Mouse (Mus musculus) cortical plate, adult 2 months (tissue): ENCODE results near the gene Pex11a. TPM values are rescaled to one million over a fixed set of nuclear protein-coding genes. Genes with fewer than 3 reads are reported as not detected.

Source experiments
- H3K27ac ChIP-seq: fragments of 200-500 bp; 2 replicates; pipeline ENCODE4 v1.5.1; 2012; ENCODE audit warnings: low read length, control low read depth, inconsistent platforms; ENCODE audit not compliant: insufficient read depth
- H3K4me1 ChIP-seq: fragments of 200-500 bp; 2 replicates; pipeline ENCODE4 v1.6.1; 2011; ENCODE audit warnings: low read length; ENCODE audit not compliant: control insufficient read depth, insufficient read depth
- H3K4me3 ChIP-seq: fragments of 200-500 bp; 2 replicates; pipeline ENCODE4 v1.5.1; 2011; ENCODE audit warnings: mild to moderate bottlenecking, low read length, control low read depth; ENCODE audit not compliant: insufficient read depth
- CTCF ChIP-seq: fragments of 200-500 bp; IDR thresholded peaks from 2 replicates; pipeline ENCODE4 v1.5.1; 2011; ENCODE audit warnings: mild to moderate bottlenecking, control low read depth, low read length; ENCODE audit not compliant: insufficient read depth; ENCODE audit errors: extremely low read depth
- POLR2A ChIP-seq: fragments of 200-500 bp; IDR thresholded peaks from 2 replicates; pipeline ENCODE4 v1.6.1; 2011; ENCODE audit warnings: mild to moderate bottlenecking, low read length, control low read depth; ENCODE audit not compliant: insufficient read depth; ENCODE audit errors: extremely low read depth
- polyA plus RNA-seq: library from polyadenylated mRNA; depleted of rRNA; stranded (reverse); fragments of >200 nt; gene quantifications from 2 replicates; pipeline ENCODE4 v1.2.3, GENCODE M21; 2012

Pex11a gene
- polyA plus RNA-seq, 1 experiment = 11.4 TPM

DNA sequence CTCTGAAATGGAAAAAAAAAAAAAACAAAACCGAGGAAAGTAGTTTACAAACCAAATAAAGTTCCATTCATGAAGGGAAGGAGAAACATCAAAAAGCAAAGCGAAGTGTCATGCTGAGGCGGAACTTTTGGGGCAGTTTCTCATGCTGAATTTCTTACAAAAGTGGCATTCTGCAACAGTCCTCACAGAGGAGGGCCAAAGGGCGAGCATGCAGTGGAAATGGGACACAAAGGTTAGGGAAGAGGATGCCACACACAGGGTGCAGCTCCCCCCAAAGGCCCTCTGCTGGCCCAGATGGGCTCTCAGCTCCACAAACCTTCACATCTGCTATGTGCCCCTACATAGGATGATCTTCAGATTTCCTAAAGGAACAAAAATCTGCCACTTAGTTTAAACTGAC is 2.7 kb downstream of the Pex11a start:
- H3K4me1 ChIP-seq = peaks cover 1% of the 10 kb centered on the region; the same call in 1 of the 2 replicates
- no peak overlapping the region for H3K4me3 ChIP-seq
- no peak overlapping the region for H3K27ac ChIP-seq
- TF ChIP-seq CTCF = no peak

DNA sequence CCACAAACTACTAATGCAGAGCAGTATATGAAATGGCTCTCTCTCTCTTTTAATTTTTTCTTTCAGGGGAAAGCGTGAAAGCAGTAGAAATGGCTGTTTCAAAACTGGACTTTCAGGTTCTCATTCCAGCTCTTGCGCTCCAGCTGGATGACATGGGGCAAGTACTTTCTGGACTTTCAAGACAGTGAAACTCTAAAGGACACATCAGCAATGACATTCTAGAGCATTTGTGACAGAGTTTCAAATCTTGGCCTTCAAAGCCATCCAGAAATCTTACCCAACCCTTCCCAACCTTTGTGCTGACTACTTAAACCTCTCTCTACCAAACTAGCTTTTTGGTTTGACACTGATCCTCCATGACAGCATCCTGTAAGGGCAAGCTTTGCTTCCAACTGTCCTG is 4.0 kb downstream of the Pex11a start:
- Histone ChIP-seq H3K4me1 (no peaks in the 10 kb centered on the region), H3K27ac (no peak overlapping the region), H3K4me3 (no peak overlapping the region)
- TF ChIP-seq CTCF = no peak

DNA sequence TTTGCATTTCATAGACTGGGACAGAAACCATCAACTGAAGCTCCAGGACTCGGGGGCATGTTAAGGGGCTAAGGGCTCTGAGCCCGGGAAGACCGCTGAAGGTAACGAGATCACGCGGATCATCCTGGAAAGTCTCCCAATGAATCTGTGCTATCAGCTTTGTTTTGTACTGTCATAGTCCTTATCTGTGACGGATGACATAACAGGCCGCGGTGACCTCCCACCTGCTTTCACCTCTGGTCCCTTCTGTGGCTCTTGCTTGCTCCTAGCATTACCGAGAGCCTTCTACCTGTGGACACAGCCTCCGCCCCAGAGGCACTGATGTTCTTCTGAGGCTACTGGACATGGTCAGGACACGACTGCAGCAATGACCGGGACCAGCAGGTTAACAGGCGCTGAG is 6.4 kb downstream of the Pex11a start:
- TF ChIP-seq CTCF (no peak), POLR2A (no peak)
- Histone ChIP-seq H3K27ac (no peak overlapping the region), H3K4me1 (no peaks in the 10 kb centered on the region), H3K4me3 (no peak overlapping the region)

DNA sequence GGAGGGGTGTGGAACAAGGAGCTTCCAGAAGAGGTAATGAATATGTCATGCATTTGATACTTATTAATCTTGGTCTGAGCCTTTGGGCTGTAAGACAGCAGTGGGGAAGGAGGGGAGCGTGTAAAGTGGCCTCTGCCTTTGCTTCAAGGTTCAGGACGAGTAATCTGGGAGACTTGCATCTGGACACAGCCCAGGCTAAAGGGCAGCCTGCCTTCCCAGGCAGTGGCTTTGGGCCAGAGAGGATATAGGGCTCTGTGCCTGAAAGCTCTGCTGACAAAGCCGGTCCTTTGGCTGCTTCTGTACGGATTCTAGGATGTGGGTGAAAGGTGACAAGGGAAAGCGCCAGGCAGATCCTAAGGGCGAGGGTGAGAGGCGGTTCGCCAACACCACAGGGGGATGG is 8.4 kb downstream of the Pex11a start:
- H3K4me3 ChIP-seq = no peak overlapping the region
- no peaks in the 10 kb centered on the region for H3K4me1 ChIP-seq
- H3K27ac ChIP-seq = no peak overlapping the region
- TF ChIP-seq POLR2A = no peak
- TF ChIP-seq CTCF = no peak

DNA sequence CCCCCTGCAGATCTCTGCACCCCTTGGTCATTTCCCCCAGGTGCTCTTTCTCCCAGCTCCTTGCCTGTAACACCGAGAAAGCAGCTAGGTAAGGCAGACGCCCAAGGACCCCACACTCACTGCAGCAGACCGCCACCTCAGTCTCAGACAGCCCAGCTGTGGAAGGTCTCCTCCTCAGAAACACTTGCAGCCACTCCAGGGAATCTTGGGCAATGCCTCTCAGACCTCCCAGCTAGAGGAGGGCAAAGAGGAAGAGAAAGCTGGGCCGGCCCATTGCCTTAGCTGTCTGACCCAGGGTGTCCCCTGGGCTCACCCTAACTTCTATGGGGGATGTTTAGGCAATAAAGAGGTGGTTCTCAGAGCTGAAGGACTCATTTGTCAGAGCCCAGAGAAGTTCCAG is 10.3 kb downstream of the Pex11a start, which contains the start of gene Plin1:
Gene Plin1 (minus strand): TSS at position 282 of the 400 bp plus-strand sequence.
- no peak within 1 kb of the TSS for H3K4me3 ChIP-seq
- TF ChIP-seq CTCF (no peak), POLR2A (no peak)
- no peak within 1 kb of the TSS for H3K27ac ChIP-seq
- no peaks in the 10 kb centered on the region for H3K4me1 ChIP-seq

DNA sequence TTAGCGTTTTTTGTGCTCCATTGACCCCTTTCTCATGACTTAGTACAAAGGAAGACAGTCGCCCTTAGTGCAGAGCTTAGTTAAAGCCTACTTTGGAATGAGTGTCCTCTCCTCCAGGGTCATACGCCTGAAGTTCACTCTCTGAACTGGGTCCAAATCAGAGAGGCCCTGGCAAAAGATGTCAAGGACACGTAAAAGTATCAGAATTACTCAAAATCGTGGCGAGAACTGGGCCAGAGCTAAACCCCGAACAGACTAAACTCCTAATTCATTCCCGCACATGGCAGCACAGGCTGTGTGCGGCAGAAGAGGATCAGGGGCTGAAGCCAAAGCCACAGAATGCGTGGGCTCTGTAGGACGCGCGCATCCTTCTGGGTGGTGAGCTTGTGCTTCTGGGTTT is 11.5 kb downstream of the Pex11a start:
- H3K27ac ChIP-seq = no peak overlapping the region
- TF ChIP-seq CTCF (no peak), POLR2A (no peak)
- no peak overlapping the region for H3K4me3 ChIP-seq
- H3K4me1 ChIP-seq = no peaks in the 10 kb centered on the region

DNA sequence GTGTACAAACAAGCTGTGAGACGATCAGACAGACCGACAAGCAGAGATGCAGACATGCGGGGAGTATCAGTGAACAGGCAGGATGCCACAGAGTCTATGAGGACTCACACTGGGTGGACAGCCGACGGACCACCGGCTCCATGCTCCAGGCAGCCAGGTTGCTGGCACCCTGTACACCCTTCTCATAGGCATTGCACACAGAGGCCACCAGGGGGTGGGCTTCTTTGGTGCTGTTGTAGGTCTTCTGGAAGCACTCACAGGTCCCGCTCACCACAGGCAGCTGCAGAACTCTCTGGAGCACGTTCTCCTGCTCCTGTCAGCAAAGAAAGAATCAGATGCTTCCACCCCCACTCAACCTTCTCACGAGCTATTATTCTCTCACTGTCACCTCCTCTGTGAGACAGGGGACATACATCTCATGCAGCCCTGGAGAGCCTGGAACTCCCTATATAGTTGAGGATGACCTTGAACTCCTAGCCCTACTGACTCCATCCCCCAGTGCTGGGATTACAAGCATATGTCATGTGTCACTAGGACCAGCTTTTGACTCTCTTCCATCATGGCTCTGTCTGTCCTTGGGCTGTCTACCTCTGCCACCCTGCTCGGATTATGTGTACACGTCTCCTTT is 13.1 kb downstream of the Pex11a start:
- Histone ChIP-seq H3K4me3 (no peak overlapping the region), H3K4me1 (no peaks in the 10 kb centered on the region), H3K27ac (no peak overlapping the region)
- TF ChIP-seq CTCF (peak; percentile 22; the same call in 1 of the 2 replicates), POLR2A (no peak)

DNA sequence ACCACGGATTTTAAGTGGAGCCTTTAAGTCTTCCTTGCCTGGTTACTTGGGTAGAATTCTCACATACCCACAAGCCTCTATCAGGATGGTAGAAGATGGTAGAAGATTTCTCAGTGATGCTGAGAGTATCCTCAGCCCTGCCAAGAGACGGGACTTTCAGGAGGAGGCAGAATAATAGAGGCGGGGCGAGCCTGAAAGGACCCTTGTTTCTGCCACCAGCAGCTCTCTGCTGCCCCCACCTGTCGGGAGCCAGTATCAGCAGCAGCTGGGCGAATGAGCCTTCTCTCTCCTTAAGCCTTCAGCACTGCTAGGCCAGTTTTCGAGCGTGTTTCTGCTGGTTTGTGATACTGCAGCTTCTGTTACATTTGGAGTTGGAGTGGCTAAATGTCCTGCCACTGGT is 13.8 kb downstream of the Pex11a start:
- Histone ChIP-seq H3K27ac (no peak overlapping the region), H3K4me3 (no peak overlapping the region), H3K4me1 (no peaks in the 10 kb centered on the region)
- TF ChIP-seq POLR2A = no peak
- TF ChIP-seq CTCF = peak; percentile 82

DNA sequence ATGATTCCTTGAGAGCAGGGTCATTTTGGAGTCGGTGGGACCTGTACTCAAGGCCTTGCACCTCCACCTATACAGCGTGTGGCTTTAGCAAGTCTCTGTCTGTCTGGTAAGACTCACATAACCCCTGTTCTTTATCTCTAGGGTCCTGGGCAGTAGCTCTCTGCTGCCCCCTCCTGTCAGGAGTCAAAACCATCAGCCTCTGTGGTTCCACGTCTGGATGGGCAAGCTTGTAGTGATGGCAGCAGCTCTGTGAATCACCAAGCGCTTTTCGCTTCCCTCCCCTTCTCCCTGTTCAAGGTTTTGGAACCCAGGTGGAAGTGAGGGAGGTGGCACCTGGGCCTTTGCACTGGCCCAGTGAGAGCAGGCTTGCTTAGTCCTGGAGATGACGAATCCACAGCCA is 14.7 kb downstream of the Pex11a start:
- no peak overlapping the region for H3K27ac ChIP-seq
- TF ChIP-seq POLR2A (no peak), CTCF (peak; percentile 74)
- H3K4me3 ChIP-seq = no peak overlapping the region
- H3K4me1 ChIP-seq = no peaks in the 10 kb centered on the region

DNA sequence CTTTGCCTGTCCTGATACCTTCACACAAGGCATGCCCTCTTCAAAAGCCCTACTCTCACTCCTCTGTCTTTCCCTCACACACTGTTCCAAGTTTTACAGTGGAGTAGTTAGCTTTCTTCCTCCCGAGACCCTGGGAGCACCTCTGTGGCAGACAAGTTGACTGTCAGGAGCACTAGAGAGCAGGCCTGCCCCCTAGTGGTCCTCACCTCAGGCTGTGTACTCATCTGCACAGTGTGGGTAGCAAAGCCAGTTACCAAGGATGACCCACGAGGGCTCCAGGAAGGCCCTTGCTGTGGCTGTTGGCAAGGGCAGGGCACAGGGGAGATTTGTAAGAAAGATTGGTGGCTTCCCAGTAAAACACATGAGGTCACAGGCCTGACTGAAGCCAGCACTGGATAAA is 15.8 kb downstream of the Pex11a start:
- Histone ChIP-seq H3K4me1 (no peaks in the 10 kb centered on the region), H3K4me3 (no peak overlapping the region), H3K27ac (no peak overlapping the region)
- TF ChIP-seq CTCF (peak; percentile 76), POLR2A (no peak)
